Mouse (Mus musculus) cerebellum, postnatal 25 days (tissue): ENCODE results near the gene Isyna1.
"Not testable (repeated sequence)": the region's sequence is repeated elsewhere in the genome, so short reads cannot be mapped to it uniquely, and the experiment has no call there.

Experiments
- DNase-seq, 2 experiments: peaks; one replicate each; pipeline ENCODE4 v3.0.0; 2021; ENCODE audit warnings: mixed read lengths in 2 of 2

The Isyna1 gene

DNA sequence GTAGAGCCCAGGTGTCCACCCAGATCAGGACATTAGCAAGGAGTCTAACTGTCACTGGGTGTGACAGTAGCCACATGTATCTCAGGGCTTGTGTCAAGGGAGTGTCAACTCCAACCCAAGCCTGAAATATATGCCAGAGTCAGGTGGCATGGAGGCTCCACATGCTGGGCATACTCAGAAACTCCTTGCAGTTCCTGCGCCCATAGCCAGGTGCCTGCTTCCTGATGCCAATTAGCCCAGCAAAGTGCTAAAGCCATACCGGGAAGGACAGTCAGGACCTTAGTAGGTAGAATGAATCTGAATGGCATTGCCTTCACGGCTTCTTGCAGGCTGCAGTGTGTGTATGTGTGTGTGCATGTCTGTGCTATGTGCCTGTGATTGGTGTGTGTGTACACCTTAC, 17.0 kb upstream of the Isyna1 start:
- peak; percentile 46 to 53 for DNase-seq

DNA sequence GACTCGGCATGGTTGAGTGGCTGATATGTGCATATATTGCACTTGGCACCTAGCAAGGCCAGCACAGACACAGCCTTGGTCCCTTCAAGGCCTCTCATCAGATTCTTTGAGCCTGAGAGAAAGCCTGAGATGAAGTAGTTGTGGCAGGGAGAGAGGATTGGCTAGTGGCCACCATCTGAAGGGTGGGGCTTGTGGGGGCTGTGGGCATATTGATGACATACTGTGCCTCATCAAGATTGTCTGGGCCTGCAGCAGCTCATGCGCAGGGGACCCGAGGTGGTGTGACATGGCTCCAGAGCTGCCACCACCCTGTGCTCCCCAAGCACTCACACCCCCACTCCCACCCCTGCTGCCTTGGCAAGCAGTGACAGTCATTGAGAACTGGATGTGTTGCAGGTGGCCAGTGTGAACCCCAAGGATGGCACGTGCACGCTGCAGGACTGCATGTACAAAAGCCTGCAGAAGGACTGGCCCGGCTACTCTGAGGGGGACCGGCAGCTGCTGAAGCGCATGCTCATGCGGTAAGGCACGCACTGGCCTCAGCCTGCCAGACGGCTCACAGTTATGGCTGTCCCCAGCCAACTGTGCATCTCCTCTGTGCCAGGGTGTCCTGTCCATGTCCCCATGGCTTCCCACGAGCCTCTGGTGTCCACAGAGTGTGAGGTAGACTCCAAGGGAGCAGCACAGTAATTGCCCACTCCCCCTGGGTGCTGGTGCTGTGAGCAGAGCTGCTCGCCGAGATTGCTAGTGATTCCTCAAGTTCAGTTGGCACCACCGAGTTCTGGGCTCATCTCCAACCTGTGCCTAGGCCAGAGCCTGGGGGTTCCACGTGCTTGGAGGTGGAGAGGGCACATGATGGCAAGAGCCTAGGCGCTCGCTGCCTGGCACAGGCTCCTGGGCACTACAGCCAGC, 10.4 kb upstream of the Isyna1 start:
- DNase-seq: peak; percentile 84 to 85

GRCm38 (mm10) chr8:70584606-70585257, 9.4 kb upstream of the Isyna1 start:
- peak in 1 of 2 experiments; percentile 34 for DNase-seq

DNA sequence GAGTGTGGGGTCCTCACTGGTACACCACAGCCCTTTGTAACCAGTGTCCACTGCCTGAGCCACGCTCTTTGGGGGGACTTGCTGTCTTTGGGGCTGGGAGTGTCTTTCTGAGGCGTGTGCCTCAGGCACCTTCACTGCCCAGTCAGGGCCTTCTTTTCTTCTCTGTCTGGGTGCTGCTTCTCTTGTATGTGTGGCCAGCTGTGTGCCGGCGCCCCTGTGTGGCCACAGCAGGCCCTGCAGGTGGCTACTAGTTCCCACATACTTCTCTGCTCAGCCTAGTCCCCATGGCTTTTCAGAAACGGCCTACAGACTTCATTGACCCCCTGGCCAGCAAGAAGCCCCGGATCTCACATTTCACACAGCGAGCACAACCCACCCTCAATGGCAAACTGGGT, 8.9 kb upstream of the Isyna1 start:
- DNase-seq: peak; percentile 68 to 78

- DNase-seq: not testable (repeated sequence)
These were observed 6.2 kb upstream of the Isyna1 start for GRCm38 (mm10) chr8:70587955-70588354.

DNA sequence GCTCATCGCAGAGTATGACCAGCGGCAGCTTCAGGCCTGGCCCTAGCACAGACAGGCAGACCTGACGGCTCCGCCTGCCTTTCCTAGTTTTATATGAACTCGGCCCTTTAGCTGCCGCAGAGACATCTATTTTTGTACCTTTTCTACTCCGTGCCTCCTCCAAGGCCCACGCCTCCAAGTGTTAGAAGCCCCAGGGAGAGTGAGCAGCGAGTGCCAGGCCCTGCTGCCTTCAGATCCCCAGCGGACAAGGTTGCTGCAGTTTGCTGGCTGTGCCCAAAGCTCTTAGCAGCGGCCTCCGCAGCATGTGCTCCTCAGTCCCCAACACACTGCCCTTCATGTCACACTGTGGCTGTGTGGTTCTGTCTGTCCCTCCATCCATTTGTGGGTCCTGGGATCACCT, 2.6 kb upstream of the Isyna1 start:
- DNase-seq: no peak

- no peak for DNase-seq
These were observed 1.0 kb upstream of the Isyna1 start for GRCm38 (mm10) chr8:70593173-70593572.

GRCm38 (mm10) chr8:70594621-70595564, 720 bp downstream of the Isyna1 start:
- peak; percentile 71 for DNase-seq

DNA sequence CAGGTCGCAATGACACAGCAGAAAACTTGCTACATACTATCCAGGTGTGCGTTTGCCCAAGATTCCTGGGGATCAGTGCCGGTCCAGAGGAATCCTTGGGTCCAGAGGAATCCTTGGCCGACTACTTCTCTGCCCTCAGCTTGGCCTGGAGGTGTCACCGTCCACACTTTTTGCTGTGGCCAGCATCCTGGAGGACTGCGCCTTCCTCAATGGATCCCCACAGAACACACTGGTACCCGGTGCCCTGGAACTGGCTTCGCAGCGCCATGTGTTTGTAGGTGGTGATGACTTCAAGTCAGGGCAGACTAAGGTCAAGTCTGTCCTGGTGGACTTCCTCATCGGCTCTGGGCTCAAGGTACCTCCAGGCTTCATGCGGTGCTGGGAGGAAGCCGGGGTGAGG, 1.6 kb downstream of the Isyna1 start:
- DNase-seq: no peak

DNA sequence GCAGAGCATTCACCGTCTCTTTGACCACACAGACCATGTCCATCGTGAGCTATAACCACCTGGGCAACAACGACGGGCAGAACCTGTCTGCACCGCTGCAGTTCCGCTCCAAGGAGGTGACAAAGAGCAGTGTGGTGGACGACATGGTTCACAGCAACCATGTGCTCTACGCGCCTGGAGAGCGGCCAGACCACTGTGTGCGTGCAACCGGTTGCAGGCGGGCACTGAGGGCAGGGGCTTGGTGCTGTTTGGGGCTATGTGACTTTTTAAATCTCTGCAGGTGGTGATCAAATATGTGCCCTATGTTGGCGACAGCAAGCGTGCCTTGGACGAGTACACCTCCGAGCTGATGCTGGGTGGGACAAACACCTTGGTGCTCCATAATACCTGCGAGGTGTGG, 2.0 kb downstream of the Isyna1 start:
- DNase-seq: peak in 1 of 2 experiments; percentile 55

DNA sequence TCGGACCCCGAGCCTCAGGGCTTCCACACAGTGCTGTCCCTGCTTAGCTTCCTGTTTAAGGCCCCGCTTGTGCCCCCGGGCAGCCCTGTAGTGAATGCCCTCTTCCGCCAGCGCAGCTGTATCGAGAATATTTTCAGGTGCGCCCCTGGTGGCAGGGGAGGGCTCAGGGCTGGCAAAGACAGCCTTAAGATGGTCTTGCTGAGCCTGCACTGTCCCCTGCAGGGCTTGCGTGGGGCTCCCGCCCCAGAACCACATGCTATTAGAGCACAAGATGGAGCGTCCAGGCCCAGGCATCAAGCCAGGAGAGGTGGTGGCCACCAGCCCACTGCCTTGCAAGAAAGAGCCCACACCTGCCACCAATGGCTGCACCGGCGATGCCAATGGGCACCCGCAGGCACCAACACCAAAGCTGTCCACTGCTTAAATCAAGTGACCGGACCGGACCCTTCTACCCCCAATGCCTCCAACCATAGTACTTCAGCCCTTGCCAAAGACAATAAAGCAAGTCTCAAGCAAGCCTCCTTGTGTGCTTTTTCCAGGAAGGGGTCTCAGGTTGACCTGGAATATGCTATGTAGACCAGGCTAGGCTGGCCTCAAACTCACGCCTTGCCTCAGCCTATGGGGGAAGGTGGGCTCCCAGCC, 2.7 kb downstream of the Isyna1 start:
- peak; percentile 75 to 83 for DNase-seq

DNA sequence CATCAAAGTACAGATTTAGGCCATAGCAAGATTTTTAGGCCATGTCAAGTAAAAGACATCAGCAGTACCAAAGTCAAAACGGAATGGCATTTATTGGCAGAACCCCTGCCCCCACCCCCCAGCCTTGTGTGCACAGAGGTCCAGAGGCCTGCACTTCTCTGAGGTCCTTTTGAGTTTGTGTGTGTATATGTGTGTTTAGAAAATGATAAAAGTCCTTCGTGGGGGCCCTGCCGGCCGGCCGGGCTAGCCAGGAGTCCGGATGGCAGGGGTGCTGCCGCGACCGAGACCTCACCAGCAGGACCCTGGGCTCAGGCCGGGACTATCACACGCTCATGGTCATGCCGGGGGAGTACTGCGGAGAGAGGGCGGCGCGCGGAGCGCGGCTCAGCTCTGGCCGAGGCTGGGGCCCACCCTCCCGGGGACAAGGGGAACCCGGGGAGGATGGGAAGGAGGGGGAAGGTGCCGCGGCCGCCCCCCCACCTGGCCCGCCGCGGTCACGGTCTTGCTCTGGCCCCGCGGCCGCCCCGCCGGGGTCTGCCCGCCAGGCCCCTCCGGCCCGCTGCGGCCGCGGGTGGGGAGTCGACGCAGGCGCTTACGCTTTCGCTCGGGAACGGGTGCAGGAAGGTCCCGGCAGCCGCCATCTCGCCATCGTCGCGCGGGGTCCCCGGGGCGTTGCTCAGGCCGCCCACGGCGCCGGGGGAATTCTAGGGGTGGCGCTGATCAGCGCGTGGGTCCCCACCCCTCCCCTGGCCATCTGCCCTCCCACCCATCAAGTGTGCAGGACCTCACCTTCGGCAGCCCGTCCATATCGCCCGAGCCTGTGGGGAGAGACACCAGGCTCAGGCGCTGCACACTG, 3.5 kb downstream of the Isyna1 start:
- DNase-seq: peak; percentile 56 to 58

DNA sequence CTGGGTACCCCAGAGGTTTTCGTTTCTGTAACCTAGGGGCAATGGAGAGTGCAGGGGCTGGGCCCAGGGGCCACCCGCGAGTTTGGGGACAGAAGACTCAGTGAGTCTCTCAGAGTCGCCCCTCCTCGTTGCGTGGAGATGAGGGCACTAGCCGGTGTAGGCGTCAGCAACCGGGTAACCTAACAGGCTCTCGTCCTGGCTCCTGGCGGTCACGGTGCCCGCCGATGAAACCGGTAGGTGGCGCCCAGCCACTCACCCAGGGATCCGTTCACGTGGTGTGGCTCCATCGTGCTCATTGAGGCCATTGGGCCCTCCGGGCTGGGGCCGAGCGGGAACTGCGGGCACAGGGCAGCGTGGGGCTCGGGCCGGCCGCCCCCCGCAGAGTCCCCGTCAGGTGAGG, 4.1 kb downstream of the Isyna1 start:
- DNase-seq: peak; percentile 93 to 94

GRCm38 (mm10) chr8:70598722-70599121, 4.5 kb downstream of the Isyna1 start:
- no peak for DNase-seq

DNA sequence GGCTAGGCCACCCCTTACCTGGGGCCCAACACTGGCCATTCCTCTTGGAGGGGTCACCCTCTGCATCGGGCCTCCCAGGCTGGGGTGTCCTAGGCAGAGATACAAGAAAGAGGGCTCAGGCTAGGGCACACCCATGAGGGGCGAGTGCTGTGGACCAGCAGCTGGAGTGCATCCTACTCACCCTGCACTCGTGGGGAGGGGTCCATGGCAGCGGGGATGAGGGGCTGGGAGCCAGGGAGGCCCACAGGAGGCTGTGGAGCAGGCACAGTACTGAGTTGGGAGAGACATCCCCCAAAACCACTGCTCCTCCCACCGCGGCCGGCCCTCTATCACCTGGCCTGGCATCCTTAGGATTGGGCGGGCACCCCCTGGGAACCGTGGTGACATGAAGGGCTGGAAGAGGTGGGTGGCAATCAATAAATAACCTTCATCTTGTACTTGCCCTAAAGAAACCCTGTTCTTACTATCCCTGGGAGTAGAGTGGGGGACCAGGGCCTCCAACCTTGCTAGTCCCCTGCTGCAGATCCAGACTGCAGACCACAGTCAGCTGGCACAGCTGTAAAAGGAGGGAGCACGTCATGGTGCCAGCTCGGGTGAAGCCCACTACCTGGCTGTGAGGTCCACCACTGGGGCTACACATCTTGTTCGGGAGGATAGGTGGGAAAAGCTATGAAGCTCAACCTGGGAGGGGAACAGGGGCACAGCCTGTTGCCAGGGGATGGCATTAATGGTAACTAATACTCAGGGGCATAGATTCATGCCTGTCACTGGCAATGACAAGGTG, 5.5 kb downstream of the Isyna1 start:
- peak in 1 of 2 experiments; percentile 20 for DNase-seq

DNA sequence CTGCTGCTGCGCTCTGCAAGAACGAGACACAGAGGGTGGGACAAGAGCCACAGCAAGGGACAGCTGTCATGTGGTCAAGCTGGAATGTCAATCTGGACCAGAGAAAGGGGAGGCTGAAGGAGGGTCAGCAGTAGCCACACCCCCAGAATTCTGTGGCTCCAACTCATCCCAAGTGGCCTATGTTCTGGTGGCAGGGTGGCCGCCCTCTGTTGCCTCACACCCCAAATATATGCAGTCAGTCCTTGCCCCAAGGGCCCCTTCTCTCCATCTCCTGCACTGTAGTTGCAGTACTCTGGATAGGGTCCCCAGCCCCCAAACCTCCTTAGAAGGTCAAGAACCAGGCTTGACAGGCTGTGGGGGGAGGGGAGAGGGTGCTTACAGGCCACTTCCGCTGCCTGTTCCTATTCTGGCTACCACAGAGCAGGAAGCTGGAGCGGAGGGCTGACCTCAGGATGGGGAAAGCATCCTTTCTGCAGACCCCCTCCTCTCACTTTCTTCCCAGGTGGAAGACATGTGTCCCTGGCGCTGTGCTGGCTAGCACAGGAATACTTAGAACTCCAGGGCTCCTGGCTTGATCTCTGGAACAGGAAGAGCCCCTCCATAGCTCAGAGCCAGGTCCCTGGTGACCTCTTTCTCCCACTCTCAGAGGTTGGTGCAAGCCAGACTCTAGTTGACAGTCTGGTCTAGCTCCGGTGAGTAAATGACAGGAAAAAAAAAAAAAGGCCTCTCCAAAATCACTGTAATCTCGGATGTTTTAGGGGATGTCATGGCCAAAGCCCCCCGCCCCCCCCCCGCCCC, 6.5 kb downstream of the Isyna1 start:
- DNase-seq: peak; percentile 29 to 53

GRCm38 (mm10) chr8:70601271-70601649, 7.1 kb downstream of the Isyna1 start:
- DNase-seq: peak; percentile 77 to 92

GRCm38 (mm10) chr8:70602139-70602811, 8.1 kb downstream of the Isyna1 start:
- DNase-seq: no peak

DNA sequence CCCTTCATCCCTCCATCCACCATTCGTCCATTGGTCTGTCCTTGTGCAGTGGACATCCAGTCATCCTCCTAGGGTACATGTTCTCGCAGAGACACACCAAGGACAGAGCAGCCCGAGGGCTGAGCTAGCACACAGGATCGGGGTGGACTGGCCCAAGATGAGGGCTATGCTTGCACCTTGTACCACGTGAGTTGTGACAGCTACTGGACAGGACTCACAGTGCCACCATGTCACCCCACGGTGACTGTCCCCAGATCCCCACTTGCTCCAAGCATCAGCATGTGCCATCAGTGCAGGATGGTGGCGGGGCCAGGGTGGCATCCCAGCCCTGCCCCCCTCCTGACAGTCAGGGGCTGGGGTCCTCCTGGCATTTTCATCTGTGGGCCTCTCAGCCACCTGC, 10.4 kb downstream of the Isyna1 start:
- no peak for DNase-seq
